Mouse (Mus musculus) kidney, postnatal 0 days (tissue): ENCODE results near the gene Dazl. TPM values are rescaled to one million over a fixed set of nuclear protein-coding genes. Genes with fewer than 3 reads are reported as not detected.

Experiments used
- ATAC-seq: fragments of 200-750 bp; cut with Nextera tagmentation; replicated peaks from 2 replicates; pipeline ENCODE4 v1.8.0; 2017; ENCODE audit warnings: low read depth, moderate number of reproducible peaks, moderate TSS enrichment, moderate library complexity; ENCODE audit not compliant: low FRiP score
- DNase-seq: peaks from one replicate; pipeline ENCODE4 v3.0.0-alpha.2; 2016; ENCODE audit warnings: low spot score
- H3K27ac ChIP-seq: fragments of 300-500 bp; sonication (generic); 2 replicates; pipeline ENCODE4 v1.5.1; 2014; ENCODE audit warnings: mild to moderate bottlenecking
- H3K27me3 ChIP-seq: fragments of 300-500 bp; sonication (generic); 2 replicates; pipeline ENCODE4 v1.6.1; 2014; ENCODE audit warnings: low read length, mixed read lengths; ENCODE audit not compliant: insufficient read depth
- H3K36me3 ChIP-seq: fragments of 300-500 bp; sonication (generic); 2 replicates; pipeline ENCODE4 v1.6.1; 2014; ENCODE audit warnings: low read length, mixed read lengths; ENCODE audit not compliant: insufficient read depth
- H3K4me1 ChIP-seq: fragments of 300-500 bp; sonication (generic); replicated peaks from 2 replicates; pipeline ENCODE4 v1.6.1; 2014; ENCODE audit warnings: antibody characterized with exemption, low read length, mixed read lengths; ENCODE audit not compliant: insufficient read depth
- H3K4me2 ChIP-seq: fragments of 300-500 bp; sonication (generic); 2 replicates; pipeline ENCODE4 v1.6.1; 2014; ENCODE audit warnings: mild to moderate bottlenecking, low read length, moderate library complexity, mixed read lengths
- H3K4me3 ChIP-seq: fragments of 300-500 bp; sonication (generic); replicated peaks from 2 replicates; pipeline ENCODE4 v1.5.1; 2014; ENCODE audit warnings: low read depth, low read length
- H3K9ac ChIP-seq: fragments of 300-500 bp; sonication (generic); 2 replicates; pipeline ENCODE4 v1.6.1; 2014; ENCODE audit warnings: low read depth, low read length
- H3K9me3 ChIP-seq: fragments of 300-500 bp; sonication (generic); replicated peaks from 2 replicates; pipeline ENCODE4 v1.6.1; 2016; ENCODE audit warnings: low read length, inconsistent platforms, mixed read lengths
- CTCF ChIP-seq: IDR thresholded peaks from 2 replicates; pipeline ENCODE4 v1.5.1; 2016; ENCODE audit warnings: antibody characterized with exemption, low read depth, mild to moderate bottlenecking, moderate library complexity
- WGBS: fragments of 180-500 bp; shearing (Covaris S2); extraction: QIAGEN DNeasy Blood & Tissue Kit; methylation state at CpG from one replicate; pipeline ENCODE4 v1.1.7; 2014; 5-methylcytosine and 5-hydroxymethylcytosine counted together
- polyA plus RNA-seq: library from polyadenylated mRNA; unstranded; fragments of >200 nt; fragmentation: Nextera tagmentation; extraction: Ambion mirVana; gene quantifications from 2 replicates; pipeline ENCODE4 v1.2.1, GENCODE M21; 2015

The Dazl gene
- polyA plus RNA-seq, 1 experiment from 2014 or later: not detected

DNA sequence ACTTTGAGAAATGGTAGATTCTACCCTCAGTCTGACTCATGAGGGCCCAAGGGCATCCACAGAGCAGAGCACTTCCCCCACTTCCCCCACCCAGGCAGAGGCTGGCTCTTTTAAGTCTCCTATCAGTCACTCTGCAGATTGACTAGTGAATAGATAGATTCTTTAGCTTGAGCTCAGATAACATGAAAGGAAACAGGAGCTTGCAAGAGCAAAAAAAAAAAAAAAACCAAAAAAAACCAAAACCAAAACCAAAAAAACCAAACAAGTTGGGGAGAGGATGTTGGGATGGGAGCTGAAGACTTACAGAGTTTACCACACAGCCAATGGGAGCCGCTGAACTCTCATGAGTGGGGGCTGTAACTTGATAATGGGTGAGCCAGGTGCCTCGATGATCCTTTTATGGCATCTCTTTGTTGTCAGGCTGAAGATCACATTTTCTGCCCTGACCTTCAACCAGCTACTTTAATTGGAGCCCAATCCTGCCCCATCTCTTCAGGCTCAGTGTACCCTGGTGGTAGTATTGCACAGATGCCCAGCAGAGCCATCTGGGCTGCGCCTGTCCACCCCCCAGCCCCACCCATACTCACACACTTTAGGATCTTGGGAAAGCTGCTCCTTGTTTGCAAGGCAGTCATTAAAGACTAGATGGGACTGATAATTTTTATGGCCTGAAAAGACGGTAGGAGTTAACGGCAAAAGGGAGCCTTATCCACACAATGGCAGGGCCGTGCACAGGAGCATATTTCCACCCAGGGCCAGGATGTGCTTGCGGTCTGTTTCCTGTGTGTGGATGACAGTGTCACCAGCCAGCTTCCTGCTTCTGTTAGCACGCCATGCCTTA lies 38.0 kb upstream of the Dazl start:
- Histone ChIP-seq H3K36me3 (no peaks in the 10 kb centered on the region), H3K4me1 (no peaks in the 10 kb centered on the region), H3K9me3 (no peaks in the 10 kb centered on the region), H3K4me3 (no peak overlapping the region), H3K4me2 (no peak overlapping the region), H3K27me3 (no peaks in the 10 kb centered on the region), H3K9ac (no peak overlapping the region), H3K27ac (peak overlapping the region; percentile 2; the same call in 1 of the 2 replicates)
- no peak; the same call in 1 of the 2 replicates for ATAC-seq
- WGBS: 31% methylated on average over 8 of the region's 8 CpGs
- DNase-seq: peak; percentile 25
- no peak for TF ChIP-seq CTCF

DNA sequence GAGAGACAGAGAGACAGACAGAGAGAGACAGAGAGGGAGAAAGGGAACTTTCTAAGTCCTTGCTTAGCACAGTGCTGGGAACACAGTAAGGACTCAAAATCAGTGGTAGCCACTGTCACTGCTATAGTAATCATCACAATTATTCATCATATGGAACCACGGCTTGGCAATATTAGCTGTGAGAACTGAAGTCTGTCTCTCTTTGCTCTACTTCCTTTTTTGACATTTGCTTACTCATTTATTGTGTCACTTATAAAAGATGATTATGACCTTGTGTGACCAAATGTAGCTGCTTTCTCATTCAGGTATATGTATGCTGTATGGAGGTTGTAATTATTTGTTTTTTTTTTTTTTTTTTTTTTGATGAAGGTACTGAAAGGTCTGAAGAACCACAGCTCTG lies 36.8 kb upstream of the Dazl start:
- Histone ChIP-seq H3K36me3 (no peaks in the 10 kb centered on the region), H3K4me1 (no peaks in the 10 kb centered on the region), H3K27me3 (no peaks in the 10 kb centered on the region), H3K9ac (no peak overlapping the region), H3K9me3 (no peaks in the 10 kb centered on the region), H3K27ac (no peak overlapping the region), H3K4me3 (no peak overlapping the region), H3K4me2 (no peak overlapping the region)
- DNase-seq: no peak
- WGBS: 85% methylated on average over 1 of the region's 1 CpGs
- TF ChIP-seq CTCF: no peak
- no peak for ATAC-seq

DNA sequence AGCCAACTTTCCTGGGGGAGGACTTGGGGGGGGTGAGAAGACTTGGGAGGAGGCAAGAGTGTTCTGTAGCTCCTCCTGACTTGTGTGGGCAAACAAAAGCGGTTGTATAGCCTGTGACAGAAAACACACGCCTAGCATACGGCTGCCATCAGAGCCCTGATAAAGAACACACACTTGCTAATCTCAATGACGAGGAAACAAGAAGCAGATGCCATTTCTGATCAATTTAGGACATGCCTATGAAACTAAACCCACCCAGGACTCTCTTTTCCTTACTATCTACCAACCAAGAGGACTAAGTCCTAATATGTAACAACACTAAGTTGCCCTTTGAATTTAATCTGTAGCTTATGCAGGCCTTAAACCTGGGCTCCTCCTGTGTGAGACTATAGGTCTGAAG lies 31.2 kb upstream of the Dazl start:
- no peaks in the 10 kb centered on the region for H3K4me1 ChIP-seq
- TF ChIP-seq CTCF: no peak
- no peaks in the 10 kb centered on the region for H3K36me3 ChIP-seq
- WGBS: 87% methylated on average over 4 of the region's 4 CpGs
- H3K4me2 ChIP-seq: no peak overlapping the region
- no peak for ATAC-seq
- H3K27ac ChIP-seq: no peak overlapping the region
- no peak overlapping the region for H3K9ac ChIP-seq
- H3K9me3 ChIP-seq: no peaks in the 10 kb centered on the region
- no peaks in the 10 kb centered on the region for H3K27me3 ChIP-seq
- H3K4me3 ChIP-seq: no peak overlapping the region
- DNase-seq: no peak

DNA sequence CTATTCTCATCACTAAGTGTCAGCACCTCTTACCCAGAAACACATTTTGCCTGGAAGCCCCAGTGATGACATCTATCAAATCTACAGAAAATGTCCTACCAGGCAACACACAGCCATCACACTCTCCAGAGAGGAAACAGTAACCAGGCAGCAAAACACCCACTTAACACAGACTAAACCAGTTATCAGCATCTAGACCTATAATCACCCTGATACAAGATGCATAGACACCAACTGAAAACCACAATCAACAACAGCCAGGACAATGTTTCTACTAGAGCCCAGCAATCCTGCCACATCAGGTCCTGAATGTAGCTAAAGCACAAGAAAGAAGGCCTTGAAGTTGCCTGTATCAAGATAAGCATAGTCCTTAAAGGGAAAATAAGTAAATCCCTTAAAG lies 25.4 kb upstream of the Dazl start:
- DNase-seq: no peak
- Histone ChIP-seq H3K36me3 (no peaks in the 10 kb centered on the region), H3K4me1 (no peaks in the 10 kb centered on the region), H3K4me3 (no peak overlapping the region), H3K9ac (no peak overlapping the region), H3K27me3 (no peaks in the 10 kb centered on the region), H3K9me3 (no peaks in the 10 kb centered on the region), H3K27ac (no peak overlapping the region), H3K4me2 (no peak overlapping the region)
- no peak for TF ChIP-seq CTCF
- no peak for ATAC-seq

DNA sequence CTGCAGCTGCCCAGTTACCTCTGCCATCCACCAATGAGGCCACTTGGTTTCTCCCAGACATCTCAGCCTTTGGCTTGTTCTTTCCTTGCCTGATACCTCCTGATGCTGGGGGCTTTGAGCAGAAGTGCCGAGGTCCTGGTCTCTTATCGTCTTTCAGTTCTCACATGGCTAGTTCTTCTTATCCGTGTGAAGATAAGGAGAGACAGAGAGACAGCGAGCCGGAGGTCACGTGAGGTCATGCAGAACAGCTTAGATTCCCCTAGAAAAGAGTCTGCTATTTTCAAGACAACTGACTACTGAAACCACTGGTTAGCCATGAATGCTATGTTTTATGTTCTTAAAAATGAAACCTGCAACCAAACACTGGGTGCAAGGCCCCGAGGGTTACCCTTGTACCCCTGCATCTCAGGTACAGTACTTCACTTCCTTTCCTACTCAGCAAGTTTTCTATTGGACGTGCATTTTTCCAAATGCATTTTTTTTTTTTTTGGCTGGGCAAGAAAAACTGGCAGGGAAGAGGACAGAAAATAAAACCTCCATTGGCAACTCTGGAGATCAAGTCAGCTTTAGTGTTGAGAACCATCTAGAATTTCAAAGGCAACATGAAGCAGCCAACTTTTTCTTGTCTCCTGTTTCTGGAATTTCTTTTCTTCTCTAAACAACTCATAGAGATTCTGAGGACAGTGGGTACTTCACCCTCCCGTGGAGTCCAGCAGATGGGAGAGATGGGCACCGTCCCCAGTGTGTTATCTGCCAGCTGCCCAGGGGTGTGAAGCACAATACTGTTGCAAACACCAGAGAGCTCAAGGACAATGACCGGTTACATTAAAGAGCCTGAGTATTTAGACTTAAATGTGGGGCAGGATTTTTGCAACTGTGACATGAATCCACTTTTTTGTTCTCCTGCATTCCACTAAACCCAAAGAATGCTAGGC lies 23.0 kb upstream of the Dazl start:
- Histone ChIP-seq H3K4me3 (no peak overlapping the region), H3K9ac (no peak overlapping the region), H3K4me1 (no peaks in the 10 kb centered on the region), H3K4me2 (no peak overlapping the region), H3K27ac (no peak overlapping the region), H3K27me3 (no peaks in the 10 kb centered on the region), H3K36me3 (no peaks in the 10 kb centered on the region), H3K9me3 (no peaks in the 10 kb centered on the region)
- TF ChIP-seq CTCF: no peak
- ATAC-seq (no peak), DNase-seq (no peak)
- WGBS: 59% methylated on average over 11 of the region's 11 CpGs

DNA sequence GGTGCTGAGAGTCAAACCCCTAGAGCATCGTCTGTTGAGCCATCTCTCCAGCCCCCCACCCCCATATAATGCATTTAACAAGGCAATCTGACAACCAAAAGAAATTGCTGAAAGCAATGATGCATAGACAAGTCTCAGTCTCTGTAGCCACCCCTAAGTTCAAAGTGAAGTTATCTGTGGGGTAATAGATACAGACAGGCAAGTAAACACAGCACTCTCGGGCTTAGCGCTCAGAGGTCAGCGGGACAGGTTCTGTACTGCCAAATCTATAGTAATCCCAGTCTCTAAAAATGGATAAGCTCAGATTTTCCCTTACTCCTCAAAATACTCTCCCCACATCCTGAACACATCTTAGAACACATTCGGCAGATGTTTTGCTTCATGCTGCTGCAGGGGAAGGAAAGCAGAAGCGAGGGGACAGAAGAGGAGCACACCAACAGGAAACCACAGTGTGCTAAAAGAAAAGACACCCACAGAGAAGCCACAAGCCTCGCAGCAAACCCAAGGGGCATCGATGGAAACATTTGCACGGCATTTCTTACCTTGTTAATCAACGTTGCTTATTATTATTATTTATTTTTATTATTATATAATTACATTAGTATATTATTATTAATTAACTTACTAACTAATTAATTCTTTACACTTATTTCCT lies 16.8 kb upstream of the Dazl start:
- WGBS: 67% methylated on average over 10 of the region's 10 CpGs
- no peak overlapping the region for H3K4me2 ChIP-seq
- no peak overlapping the region for H3K9ac ChIP-seq
- H3K4me3 ChIP-seq: no peak overlapping the region
- H3K27ac ChIP-seq: 0 out of 2 replicates have a peak overlapping the region, but pooled peaks have one; percentile 8
- H3K9me3 ChIP-seq: no peaks in the 10 kb centered on the region
- no peak for TF ChIP-seq CTCF
- no peaks in the 10 kb centered on the region for H3K27me3 ChIP-seq
- no peaks in the 10 kb centered on the region for H3K4me1 ChIP-seq
- no peaks in the 10 kb centered on the region for H3K36me3 ChIP-seq
- DNase-seq (no peak), ATAC-seq (no peak)
